Mouse (Mus musculus) regulatory T cell (primary cell): ENCODE results near the gene Thnsl1.

Experiments used
- in situ Hi-C: fragments of 300-600 bp; cut with MboI, MseI; formaldehyde crosslinking; loops from one replicate; pipeline ENCODE4 v1.15.1; 2025; ENCODE audit warnings: high pct_unique_total_duplicates

Gene Thnsl1

GRCm38 (mm10) chr2:21204912-21205830 lies at the start of gene Thnsl1, which contains the start of gene Enkur:
Gene Thnsl1, plus strand, starts transcription at chr2:21205724.
Gene Enkur, minus strand, starts transcription at chr2:21205365.
- in situ Hi-C loops: loop anchor here (5.0 to 25.0 kb wide), 2 partner anchors 238 to 1582 kb away; partner anchors contain the start of gene Arhgap21

GRCm38 (mm10) chr2:21164296-21164695 lies 41.2 kb upstream of the Thnsl1 start:
- in situ Hi-C loops: no loop called here

- in situ Hi-C loops: no loop called here
Observed at GRCm38 (mm10) chr2:21167916-21168315, 37.6 kb upstream of the Thnsl1 start.

GRCm38 (mm10) chr2:21172797-21173196 lies 32.7 kb upstream of the Thnsl1 start:
- in situ Hi-C loops: no loop called here

GRCm38 (mm10) chr2:21179136-21179535 lies 26.4 kb upstream of the Thnsl1 start:
- in situ Hi-C loops: loop anchor here (25.0 kb wide), 1 partner anchor 292 kb away; no protein-coding TSS in a partner anchor

- in situ Hi-C loops: loop anchor here (5.0 to 25.0 kb wide), 2 partner anchors 54 to 296 kb away; no protein-coding TSS in a partner anchor
Observed at GRCm38 (mm10) chr2:21182811-21183210, 22.7 kb upstream of the Thnsl1 start.

- in situ Hi-C loops: loop anchor here (25.0 kb wide), 1 partner anchor 300 kb away; no protein-coding TSS in a partner anchor
Observed at GRCm38 (mm10) chr2:21187576-21187975, 17.9 kb upstream of the Thnsl1 start.

GRCm38 (mm10) chr2:21188610-21189009 lies 16.9 kb upstream of the Thnsl1 start:
- in situ Hi-C loops: loop anchor here (25.0 kb wide), 1 partner anchor 301 kb away; no protein-coding TSS in a partner anchor

GRCm38 (mm10) chr2:21191232-21191631 lies 14.3 kb upstream of the Thnsl1 start:
- in situ Hi-C loops: loop anchor here (25.0 kb wide), 1 partner anchor 304 kb away; no protein-coding TSS in a partner anchor

GRCm38 (mm10) chr2:21195233-21195632 lies 10.3 kb upstream of the Thnsl1 start:
- in situ Hi-C loops: loop anchor here (25.0 kb wide), 1 partner anchor 308 kb away; no protein-coding TSS in a partner anchor

GRCm38 (mm10) chr2:21199051-21199450 lies 6.5 kb upstream of the Thnsl1 start:
- in situ Hi-C loops: loop anchor here (25.0 kb wide), 1 partner anchor 312 kb away; no protein-coding TSS in a partner anchor

GRCm38 (mm10) chr2:21202754-21203153 lies 2.8 kb upstream of the Thnsl1 start:
- in situ Hi-C loops: loop anchor here (25.0 kb wide), 1 partner anchor 1585 kb away; no protein-coding TSS in a partner anchor

- in situ Hi-C loops: loop anchor here (5.0 to 25.0 kb wide), 2 partner anchors 238 to 1582 kb away; partner anchors contain the start of gene Arhgap21
Observed at GRCm38 (mm10) chr2:21205831-21206159, 271 bp downstream of the Thnsl1 start.

GRCm38 (mm10) chr2:21206278-21206677 lies 754 bp downstream of the Thnsl1 start:
- in situ Hi-C loops: loop anchor here (5.0 to 25.0 kb wide), 2 partner anchors 239 to 1581 kb away; partner anchors contain the start of gene Arhgap21

GRCm38 (mm10) chr2:21211361-21211760 lies 5.8 kb downstream of the Thnsl1 start:
- in situ Hi-C loops: loop anchor here (10.0 to 25.0 kb wide), 2 partner anchors 1557 to 1576 kb away; partner anchors contain the start of gene Otud1

- in situ Hi-C loops: loop anchor here (10.0 to 25.0 kb wide), 2 partner anchors 1560 to 1573 kb away; partner anchors contain the start of gene Otud1
Observed at GRCm38 (mm10) chr2:21214322-21214721, 8.8 kb downstream of the Thnsl1 start.

GRCm38 (mm10) chr2:21215284-21215683 lies 9.8 kb downstream of the Thnsl1 start:
- in situ Hi-C loops: loop anchor here (10.0 to 25.0 kb wide), 2 partner anchors 1560 to 1572 kb away; partner anchors contain the start of gene Otud1

GRCm38 (mm10) chr2:21222453-21223384 lies 17.2 kb downstream of the Thnsl1 start:
- in situ Hi-C loops: loop anchor here (25.0 kb wide), 1 partner anchor 1565 kb away; no protein-coding TSS in a partner anchor

- in situ Hi-C loops: no loop called here
Observed at GRCm38 (mm10) chr2:21230276-21230675, 24.8 kb downstream of the Thnsl1 start.

GRCm38 (mm10) chr2:21231147-21231546 lies 25.6 kb downstream of the Thnsl1 start:
- in situ Hi-C loops: no loop called here
